Mouse (Mus musculus) ES-Bruce4 (cell line): Measurements from ENCODE around the gene Best2.

Experiments used
- CTCF ChIP-seq: IDR thresholded peaks from one replicate; pipeline ENCODE4 v1.8.1; 2011; ENCODE audit warnings: low read depth, low read length
- POLR2A ChIP-seq: IDR thresholded peaks from one replicate; pipeline ENCODE4 v1.8.1; 2011; ENCODE audit warnings: low read length; ENCODE audit not compliant: insufficient read depth

DNA sequence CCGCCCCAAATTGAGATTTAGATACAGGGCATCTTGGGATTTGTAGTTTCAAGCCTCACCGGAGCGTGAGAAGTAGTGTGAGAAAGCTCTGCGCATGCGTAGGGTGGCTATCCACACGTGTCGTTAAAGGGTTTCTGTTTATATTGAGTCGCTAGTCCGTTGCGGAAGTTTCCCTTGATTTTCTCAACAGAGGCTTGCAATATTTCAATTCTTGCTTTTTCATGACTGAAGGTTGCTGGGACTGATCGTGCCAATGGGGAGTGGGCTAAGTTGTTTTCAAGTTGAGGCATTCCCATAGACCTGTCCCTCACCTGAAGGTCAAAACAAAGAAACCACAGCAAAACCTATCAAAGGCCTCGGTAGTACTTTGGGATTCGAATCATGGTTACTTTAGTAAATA is 20.4 kb upstream of the Best2 start:
- no peak for TF ChIP-seq POLR2A
- TF ChIP-seq CTCF, result no peak
